Mouse (Mus musculus) ZHBTc4 (cell line): ENCODE measurements at regions not wholly inside any gene's neighbourhood (a gene's known extent, or its start where the extent isn't known, plus 50 kb on each side); places are given as distances from the start of the nearest gene placed in this dataset.

Source experiments
- DNase-seq: peaks from one replicate; pipeline ENCODE4 v3.0.0-alpha.2; 2011; ENCODE audit warnings: low read depth, low spot score

GRCm38 (mm10) chr8:115549112-115549511, 158.5 kb downstream of the Maf start:
- DNase-seq, result no peak

- no peak for DNase-seq
These were observed 163.5 kb downstream of the Maf start for GRCm38 (mm10) chr8:115544067-115544466.

- no peak for DNase-seq
These were observed 164.7 kb downstream of the Maf start for GRCm38 (mm10) chr8:115542935-115543334.

GRCm38 (mm10) chr8:115539600-115539999, 168.0 kb downstream of the Maf start:
- no peak for DNase-seq

- DNase-seq, result no peak
These were observed 169.4 kb downstream of the Maf start for GRCm38 (mm10) chr8:115538236-115538635.

- DNase-seq, result no peak
These were observed 169.8 kb downstream of the Maf start for GRCm38 (mm10) chr8:115537761-115538160.

- no peak for DNase-seq
These were observed 170.8 kb downstream of the Maf start for GRCm38 (mm10) chr8:115536554-115537346.

- no peak for DNase-seq
These were observed 171.6 kb downstream of the Maf start for GRCm38 (mm10) chr8:115536001-115536400.

- no peak for DNase-seq
These were observed 173.6 kb downstream of the Maf start for GRCm38 (mm10) chr8:115534030-115534429.

GRCm38 (mm10) chr8:115531343-115531742, 176.3 kb downstream of the Maf start:
- no peak for DNase-seq

GRCm38 (mm10) chr8:115529568-115530342, 177.8 kb downstream of the Maf start:
- DNase-seq, result no peak

- no peak for DNase-seq
These were observed 178.7 kb downstream of the Maf start for GRCm38 (mm10) chr8:115528879-115529278.

- no peak for DNase-seq
These were observed 182.4 kb downstream of the Maf start for GRCm38 (mm10) chr8:115525149-115525548.

- no peak for DNase-seq
These were observed 182.9 kb downstream of the Maf start for GRCm38 (mm10) chr8:115524713-115525112.

- peak; percentile 25 for DNase-seq
These were observed 185.1 kb downstream of the Maf start for GRCm38 (mm10) chr8:115522527-115522926.

- no peak for DNase-seq
These were observed 191.9 kb downstream of the Maf start for GRCm38 (mm10) chr8:115515647-115516046.

GRCm38 (mm10) chr8:115514485-115514884, 193.1 kb downstream of the Maf start:
- DNase-seq, result no peak

- DNase-seq, result no peak
These were observed 200.4 kb downstream of the Maf start for GRCm38 (mm10) chr8:115507180-115507579.

GRCm38 (mm10) chr8:115506741-115507140, 200.9 kb downstream of the Maf start:
- no peak for DNase-seq

- no peak for DNase-seq
These were observed 211.6 kb downstream of the Maf start for GRCm38 (mm10) chr8:115496016-115496415.

- no peak for DNase-seq
These were observed 213.2 kb downstream of the Maf start for GRCm38 (mm10) chr8:115494353-115494752.

GRCm38 (mm10) chr8:115486904-115487303, 220.7 kb downstream of the Maf start:
- DNase-seq, result peak; percentile 43

GRCm38 (mm10) chr8:115481136-115481535, 226.5 kb downstream of the Maf start:
- no peak for DNase-seq
